ENCODE assay signal across 9 mouse cellular contexts in the genomic region with DNA sequence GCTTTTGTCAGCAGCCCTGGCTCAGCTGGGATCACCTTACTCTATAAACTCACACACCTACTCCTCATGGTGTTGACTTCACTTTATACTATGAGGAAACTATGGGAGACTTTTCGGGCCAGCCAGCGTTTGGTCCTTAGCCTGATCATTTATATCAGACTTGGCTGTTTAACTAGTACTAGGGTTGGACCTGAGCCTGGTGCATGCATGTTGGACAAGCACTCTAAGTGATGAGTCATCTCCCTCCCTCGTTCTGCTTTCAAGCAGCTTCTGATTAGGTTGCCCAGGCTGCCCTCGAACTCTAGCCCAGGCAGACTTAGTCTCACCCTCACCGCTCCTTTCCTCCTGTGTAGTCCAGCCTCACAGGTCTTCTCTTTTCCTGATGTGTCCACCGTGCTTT. TPM values are rescaled to one million over a fixed set of nuclear protein-coding genes. Genes with fewer than 3 reads are reported as not detected.
A peak's percentile ranks its signal among the peaks of the same experiment; 100 is the strongest.
DNase-seq lines count a peak whose midpoint lies in the region; ATAC-seq and TF ChIP-seq lines count a peak whose summit lies in the region.
"Had no signal": no experiment of that assay in that cellular context is flagged by ENCODE, and none has a peak within 500 bp of the region (broad histone marks: within the 10 kb centered on the region; RNA-seq: fewer than 3 reads in every experiment).

No protein-coding gene starts in this region.

- no peak for TF ChIP-seq CTCF in gastrocnemius, adult 2 months (IDR thresholded peaks at IDR 0.05)

- no peak for ATAC-seq in cerebellum, adult (ENCODE audit: insufficient number of reproducible peaks, low FRiP score, low TSS enrichment)
- no peak for ATAC-seq in CD4-positive, CD25-positive, alpha-beta regulatory T cell, adult 4 months

- peak; percentile 62 for DNase-seq in gastrocnemius, adult 2 months
- no peak for DNase-seq in gastrocnemius, postnatal 36 days
- peak; percentile 50 for DNase-seq in urinary bladder, postnatal 14 days (ENCODE audit: low spot score)
- DNase-seq in urinary bladder, postnatal 25 days (ENCODE audit: low spot score), result no peak
- peak; percentile 49 to 69 for DNase-seq in heart, postnatal 10 days
- DNase-seq in testis, postnatal 10 days (ENCODE audit: low spot score), result peak; percentile 35

- H3K4me3 ChIP-seq in gastrocnemius, adult 2 months, result peak overlapping the region; percentile 96

- H3K27ac ChIP-seq in gastrocnemius, adult 2 months, result peak overlapping the region; percentile 99
- H3K27ac ChIP-seq: lung, embryonic 15.5 days had no signal

- intact Hi-C loops in gastrocnemius, adult 2 months (cut with DNase I), result no loop called here
- intact Hi-C loops in gastrocnemius, postnatal 36 days (cut with DNase I), result no loop called here
- intact Hi-C loops in heart, postnatal 10 days (cut with DNase I), result loop anchor here (10.0 kb wide), 1 partner anchor 409 kb away; no protein-coding TSS in a partner anchor

RNA-seq across cellular contexts. Expression of gene Whamm, which starts 2.3 kb away (rescaled TPM):
- 10 to 100 TPM in 1 of 2 experiments, 1 to 10 TPM in 1; 6.9 to 11.2 TPM for total RNA-seq in gastrocnemius, adult 2 months (2021)
- 1 to 10 TPM; 7.1 to 7.7 TPM for total RNA-seq in gastrocnemius, postnatal 36 days (2021)
- total RNA-seq in heart, postnatal 10 days (2021), result 1 to 10 TPM; 8.1 to 9.2 TPM
- 1 to 10 TPM; 3.1 to 5.5 TPM for polyA plus RNA-seq in CD4-positive, CD25-positive, alpha-beta regulatory T cell, adult 4 months (2017; shearing (Covaris generic))

RNA-seq across cellular contexts. Expression of gene Fsd2, which starts 6.7 kb away (rescaled TPM):
- 100 to 1,000 TPM; 311 to 349 TPM for total RNA-seq in gastrocnemius, adult 2 months (2021)
- total RNA-seq in gastrocnemius, postnatal 36 days (2021), result 100 to 1,000 TPM; 283 to 325 TPM
- 100 to 1,000 TPM; 214 to 226 TPM for total RNA-seq in heart, postnatal 10 days (2021)
- polyA plus RNA-seq in CD4-positive, CD25-positive, alpha-beta regulatory T cell, adult 4 months (2017; shearing (Covaris generic)), result 1 to 10 TPM; 5.3 to 6.4 TPM

Comparison
In these comparisons a context has a peak if more than half of its experiments do, and no peak if none do; other contexts are left out.
1. DNase-seq: peak in gastrocnemius, adult 2 months (single experiment), urinary bladder, postnatal 14 days (single experiment), heart, postnatal 10 days (2 of 2) and testis, postnatal 10 days (single experiment); none in gastrocnemius, postnatal 36 days (0 of 2) and urinary bladder, postnatal 25 days (single experiment).